Mouse (Mus musculus) heart, postnatal 25 days (tissue): Measurements from ENCODE around the gene Fgfr2. TPM values are rescaled to one million over a fixed set of nuclear protein-coding genes. Genes with fewer than 3 reads are reported as not detected.

Experiments used
- DNase-seq: peaks from one replicate; pipeline ENCODE4 v3.0.0; 2022; ENCODE audit warnings: low spot score
- intact Hi-C: fragments of 180-260 bp; cut with DNase I; formaldehyde crosslinking; loops from one replicate; pipeline ENCODE4 v1.15.1; 2025
- total RNA-seq, 2 experiments: library from RNA; stranded (reverse); gene quantifications; 2 replicates each; pipeline ENCODE4 v1.2.3; 2021

The Fgfr2 gene
- total RNA-seq, 2 experiments from 2014 or later = 1.7 to 1.8 TPM

GRCm38 (mm10) chr7:132759405-132759891 lies 363.7 kb downstream of the Fgfr2 start:
- intact Hi-C loops = no loop called here
- no peak for DNase-seq

- no peak for DNase-seq
- intact Hi-C loops = no loop called here
Observed at GRCm38 (mm10) chr7:132758875-132759274, 364.3 kb downstream of the Fgfr2 start.

GRCm38 (mm10) chr7:132756325-132756724 lies 366.8 kb downstream of the Fgfr2 start:
- intact Hi-C loops = no loop called here
- no peak for DNase-seq

- no peak for DNase-seq
- intact Hi-C loops = no loop called here
Observed at GRCm38 (mm10) chr7:132754389-132754750, 368.8 kb downstream of the Fgfr2 start.

GRCm38 (mm10) chr7:132753518-132754388 lies 369.4 kb downstream of the Fgfr2 start:
- no peak for DNase-seq
- intact Hi-C loops = no loop called here

- intact Hi-C loops = no loop called here
- no peak for DNase-seq
Observed at GRCm38 (mm10) chr7:132751716-132752115, 371.4 kb downstream of the Fgfr2 start.

- intact Hi-C loops = no loop called here
- no peak for DNase-seq
Observed at GRCm38 (mm10) chr7:132749504-132749903, 373.6 kb downstream of the Fgfr2 start.

GRCm38 (mm10) chr7:132748076-132748769 lies 374.9 kb downstream of the Fgfr2 start:
- no peak for DNase-seq
- intact Hi-C loops = no loop called here

GRCm38 (mm10) chr7:132747096-132747495 lies 376.1 kb downstream of the Fgfr2 start:
- no peak for DNase-seq
- intact Hi-C loops = no loop called here

GRCm38 (mm10) chr7:132742912-132743311 lies 380.2 kb downstream of the Fgfr2 start:
- no peak for DNase-seq
- intact Hi-C loops = no loop called here

- no peak for DNase-seq
- intact Hi-C loops = loop anchor here (5.0 kb wide), 3 partner anchors 32 to 83 kb away; no protein-coding TSS in a partner anchor
Observed at GRCm38 (mm10) chr7:132739829-132740228, 383.3 kb downstream of the Fgfr2 start.

- intact Hi-C loops = loop anchor here (5.0 kb wide), 3 partner anchors 33 to 82 kb away; no protein-coding TSS in a partner anchor
- no peak for DNase-seq
Observed at GRCm38 (mm10) chr7:132738844-132739243, 384.3 kb downstream of the Fgfr2 start.

GRCm38 (mm10) chr7:132736099-132736862 lies 386.9 kb downstream of the Fgfr2 start:
- peak; percentile 34 for DNase-seq
- intact Hi-C loops = loop anchor here (5.0 kb wide), 3 partner anchors 36 to 79 kb away; no protein-coding TSS in a partner anchor

GRCm38 (mm10) chr7:132735145-132735544 lies 388.0 kb downstream of the Fgfr2 start:
- intact Hi-C loops = loop anchor here (2.0 to 5.0 kb wide), 5 partner anchors 20 to 78 kb away; no protein-coding TSS in a partner anchor

GRCm38 (mm10) chr7:132734222-132734621 lies 388.9 kb downstream of the Fgfr2 start:
- no peak for DNase-seq
- intact Hi-C loops = loop anchor here (2.0 kb wide), 2 partner anchors 19 to 77 kb away; no protein-coding TSS in a partner anchor

More at GRCm38 (mm10) chr7:132735145-132735544, 388.0 kb downstream of the Fgfr2 start:
- peak; percentile 48 for DNase-seq

- intact Hi-C loops = no loop called here
- DNase-seq = no peak
Observed at GRCm38 (mm10) chr7:132733521-132733920, 389.6 kb downstream of the Fgfr2 start.

GRCm38 (mm10) chr7:132732136-132732789 lies 390.9 kb downstream of the Fgfr2 start:
- intact Hi-C loops = no loop called here
- no peak for DNase-seq

GRCm38 (mm10) chr7:132731558-132731957 lies 391.6 kb downstream of the Fgfr2 start:
- intact Hi-C loops = no loop called here
- DNase-seq = no peak

GRCm38 (mm10) chr7:132730510-132730909 lies 392.6 kb downstream of the Fgfr2 start:
- DNase-seq = no peak
- intact Hi-C loops = no loop called here
